Mouse (Mus musculus) erythroblast, embryonic 14.5 days (primary cell): Measurements from ENCODE around the gene Sav1.

Source experiments
- GATA1 ChIP-seq: IDR thresholded peaks from 2 replicates; pipeline ENCODE4 v1.6.1; 2012; ENCODE audit warnings: low read length, inconsistent platforms, mixed read lengths
- TAL1 ChIP-seq: IDR thresholded peaks from 3 replicates; pipeline ENCODE4 v1.6.1; 2012; ENCODE audit warnings: low read length, inconsistent platforms, mixed read lengths

DNA sequence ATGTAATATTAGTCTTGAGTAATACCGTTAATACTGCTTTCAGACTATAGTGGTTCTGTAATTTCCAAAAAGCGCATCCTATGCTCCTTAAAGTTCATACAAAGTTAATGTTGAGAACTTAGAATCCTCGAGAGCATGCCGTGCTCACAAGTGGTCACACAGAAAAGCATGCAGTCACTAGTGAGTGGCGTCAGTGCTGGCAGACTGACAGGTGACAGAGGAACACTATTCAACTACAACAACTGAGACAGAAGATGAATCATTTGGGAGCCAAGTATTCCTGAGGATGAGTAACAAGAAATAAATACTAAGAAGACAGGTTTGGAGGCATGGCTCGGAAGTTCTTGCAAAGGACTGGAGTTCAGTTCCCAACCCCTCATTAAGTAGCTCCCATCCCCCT is 19.7 kb downstream of the Sav1 start:
- TF ChIP-seq TAL1 (no peak), GATA1 (no peak)
